ENCODE assay signal across 15 mouse cellular contexts in the genomic region with DNA sequence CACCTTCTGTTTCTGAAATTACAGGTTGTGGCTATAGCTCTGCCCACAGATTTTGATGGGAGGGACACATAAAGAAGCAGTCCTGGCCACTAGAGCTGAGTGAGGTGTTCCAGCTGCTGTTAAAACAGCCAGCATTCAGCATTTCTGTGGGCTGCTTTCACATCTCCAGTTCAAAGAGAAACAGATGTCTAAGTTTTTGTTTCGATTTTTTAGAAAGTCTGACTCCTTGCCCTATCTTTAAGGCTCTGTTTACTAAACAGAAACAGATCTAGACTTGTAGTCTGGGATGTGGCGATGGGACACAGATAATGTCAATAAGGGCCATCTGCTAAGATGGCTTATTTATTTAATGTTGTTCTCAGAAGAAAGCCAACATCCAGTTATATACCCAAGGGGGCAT. TPM values are rescaled to one million over a fixed set of nuclear protein-coding genes. Genes with fewer than 3 reads are reported as not detected.
DNase-seq lines count a peak whose midpoint lies in the region; ATAC-seq and TF ChIP-seq lines count a peak whose summit lies in the region.
"Had no signal": no experiment of that assay in that cellular context is flagged by ENCODE, and none has a peak within 500 bp of the region (broad histone marks: within the 10 kb centered on the region; RNA-seq: fewer than 3 reads in every experiment).

No protein-coding gene starts in this region.

- no peak for TF ChIP-seq POLR2A in heart, adult 2 months (IDR thresholded peaks at IDR 0.05; ENCODE audit: insufficient read depth, low read depth, low read length)
- TF ChIP-seq POLR2A in limb, embryonic 14.5 days (IDR thresholded peaks at IDR 0.05; ENCODE audit: borderline replicate concordance, extremely low read depth, insufficient read depth, insufficient read length), result no peak

- H3K9ac ChIP-seq in heart, adult 2 months (ENCODE audit: low read depth, low read length), result no peak overlapping the region
- no peak overlapping the region for H3K9ac ChIP-seq in heart, embryonic 11.5 days (ENCODE audit: low read depth, low read length)
- no peak overlapping the region for H3K9ac ChIP-seq in limb, embryonic 14.5 days (ENCODE audit: low read depth, low read length, severe bottlenecking)
- H3K9ac ChIP-seq: liver, embryonic 14.5 days; midbrain, embryonic 12.5 days; neural tube, embryonic 12.5 days had no signal

- no peaks in the 10 kb centered on the region for H3K27me3 ChIP-seq in heart, adult 2 months (ENCODE audit: control insufficient read depth, insufficient read depth, low read length)
- no peaks in the 10 kb centered on the region for H3K27me3 ChIP-seq in heart, embryonic 11.5 days (ENCODE audit: control insufficient read depth, insufficient read depth, low read length)
- no peaks in the 10 kb centered on the region for H3K27me3 ChIP-seq in limb, embryonic 14.5 days (ENCODE audit: control insufficient read depth, insufficient read depth, low read length)
- H3K27me3 ChIP-seq in limb, embryonic 10.5 days (ENCODE audit: low read depth, poor library complexity, severe bottlenecking), result no peaks in the 10 kb centered on the region
- H3K27me3 ChIP-seq: midbrain, embryonic 12.5 days; neural tube, embryonic 12.5 days had no signal

- TF ChIP-seq EP300 in heart, adult 2 months (IDR thresholded peaks at IDR 0.05; ENCODE audit: insufficient read depth, low read depth, low read length), result no peak

- H3K36me3 ChIP-seq in heart, adult 2 months (ENCODE audit: control insufficient read depth, insufficient read depth, low read length), result peaks cover 5% of the 10 kb centered on the region
- H3K36me3 ChIP-seq in heart, embryonic 11.5 days (ENCODE audit: control insufficient read depth, insufficient read depth, low read length), result peaks cover 3% of the 10 kb centered on the region; the same call in 1 of the 2 replicates
- H3K36me3 ChIP-seq in limb, embryonic 14.5 days (ENCODE audit: control insufficient read depth, insufficient read depth, low read length), result peaks cover 10% of the 10 kb centered on the region; the same call in 1 of the 2 replicates
- peaks cover 39% of the 10 kb centered on the region for H3K36me3 ChIP-seq in limb, embryonic 10.5 days
- H3K36me3 ChIP-seq: midbrain, embryonic 12.5 days; neural tube, embryonic 12.5 days had no signal

- no peak for DNase-seq in heart, adult 2 months
- DNase-seq in limb, embryonic 14.5 days (ENCODE audit: low spot score), result no peak
- DNase-seq in limb, embryonic 10.5 days (ENCODE audit: low spot score), result no peak
- DNase-seq in lung, postnatal 10 days, result peak; percentile 29
- no peak for DNase-seq in gastrocnemius, postnatal 25 days
- no peak for DNase-seq in left cerebral cortex, postnatal 36 days (ENCODE audit: low spot score in 2 of 2)
- DNase-seq: adrenal gland, postnatal 14 days; spleen, adult 18-20 months; thymus, adult 18-20 months had no signal

- peaks cover 2% of the 10 kb centered on the region for H3K4me1 ChIP-seq in heart, adult 2 months (ENCODE audit: control insufficient read depth, insufficient read depth, low read length)
- H3K4me1 ChIP-seq in heart, embryonic 11.5 days (ENCODE audit: control insufficient read depth, insufficient read depth, low read length), result no peaks in the 10 kb centered on the region
- H3K4me1 ChIP-seq in limb, embryonic 14.5 days (ENCODE audit: control insufficient read depth, insufficient read depth, low read length), result peaks cover 6% of the 10 kb centered on the region; the same call in 1 of the 2 replicates
- H3K4me1 ChIP-seq in limb, embryonic 10.5 days, result no peaks in the 10 kb centered on the region
- H3K4me1 ChIP-seq: midbrain, embryonic 12.5 days; neural tube, embryonic 12.5 days had no signal

- H3K27ac ChIP-seq in heart, adult 2 months, result peak overlapping the region; percentile 12; the same call in 1 of the 2 replicates
- no peak overlapping the region for H3K27ac ChIP-seq in heart, embryonic 11.5 days (ENCODE audit: low read depth, low read length)
- H3K27ac ChIP-seq in limb, embryonic 14.5 days (replicated peaks; ENCODE audit: low read depth, low read length), result no peak overlapping the region
- H3K27ac ChIP-seq in limb, embryonic 10.5 days, result no peak overlapping the region
- H3K27ac ChIP-seq: left cerebral cortex, adult 2 months; liver, embryonic 14.5 days; midbrain, embryonic 12.5 days; neural tube, embryonic 12.5 days had no signal

- H3K9me3 ChIP-seq in heart, embryonic 11.5 days (replicated peaks; ENCODE audit: control insufficient read depth, low read length), result no peaks in the 10 kb centered on the region
- H3K9me3 ChIP-seq in limb, embryonic 14.5 days (ENCODE audit: control insufficient read depth, low read length), result no peaks in the 10 kb centered on the region
- no peaks in the 10 kb centered on the region for H3K9me3 ChIP-seq in limb, embryonic 10.5 days (replicated peaks)
- H3K9me3 ChIP-seq: midbrain, embryonic 12.5 days; neural tube, embryonic 12.5 days had no signal

- H3K4me2 ChIP-seq in heart, embryonic 11.5 days, result no peak overlapping the region
- H3K4me2 ChIP-seq in limb, embryonic 14.5 days (replicated peaks; ENCODE audit: low read depth, low read length, severe bottlenecking), result no peak overlapping the region
- H3K4me2 ChIP-seq: midbrain, embryonic 12.5 days; neural tube, embryonic 12.5 days had no signal

- intact Hi-C loops in heart, adult 2 months (cut with DNase I), result no loop called here
- intact Hi-C loops in left cerebral cortex, postnatal 36 days (cut with DNase I), result no loop called here

- ATAC-seq in heart, embryonic 11.5 days (replicated peaks; ENCODE audit: insufficient number of reproducible peaks, low FRiP score, low TSS enrichment), result no peak
- ATAC-seq in limb, embryonic 14.5 days (ENCODE audit: low FRiP score, low read depth), result peak; percentile 26; the same call in 1 of the 2 replicates
- ATAC-seq in activated CD4-positive, CD25-positive, alpha-beta regulatory T cell, adult 4 months, result peak; percentile 38

- H3K79me2 ChIP-seq in heart, adult 2 months (replicated peaks; ENCODE audit: control insufficient read depth, insufficient read depth, low read length), result no peaks in the 10 kb centered on the region

- TF ChIP-seq CTCF in heart, adult 2 months (IDR thresholded peaks at IDR 0.05), result no peak

- H3K4me3 ChIP-seq in heart, adult 2 months, result no peak overlapping the region
- no peak overlapping the region for H3K4me3 ChIP-seq in heart, embryonic 11.5 days (ENCODE audit: low read depth, low read length)
- no peak overlapping the region for H3K4me3 ChIP-seq in limb, embryonic 14.5 days (replicated peaks; ENCODE audit: low read length)
- no peak overlapping the region for H3K4me3 ChIP-seq in limb, embryonic 10.5 days
- H3K4me3 ChIP-seq: left cerebral cortex, adult 2 months; midbrain, embryonic 12.5 days; neural tube, embryonic 12.5 days had no signal

- WGBS in heart, adult 2 months, result 51% methylated on average over 2 of the region's 2 CpGs
- 50% methylated on average over 2 of the region's 2 CpGs for WGBS in heart, embryonic 11.5 days (ENCODE audit: insufficient replicate concordance)
- WGBS in limb, embryonic 14.5 days, result 52% methylated on average over 2 of the region's 2 CpGs
- WGBS in limb, embryonic 10.5 days, result 70% methylated on average over 2 of the region's 2 CpGs

RNA-seq across cellular contexts. Expression of gene Nid1, which starts 54.8 kb away (rescaled TPM):
- 10 to 100 TPM; 55.5 to 59.9 TPM for total RNA-seq in heart, adult 2 months (2021)
- polyA plus RNA-seq in heart, adult 2 months (2012; rRNA removed), result 62.5 and 99.5 TPM in 2 replicates
- polyA plus RNA-seq in heart, embryonic 11.5 days (2014; fragmentation: Nextera tagmentation; extraction: Ambion mirVana), result 61.4 and 92.5 TPM in 2 replicates
- polyA plus RNA-seq in limb, embryonic 14.5 days (2012; rRNA removed), result 143 and 145 TPM in 2 replicates
- 104 and 108 TPM in 2 replicates for polyA plus RNA-seq in limb, embryonic 14.5 days (2014; fragmentation: Nextera tagmentation; extraction: Ambion mirVana)
- polyA plus RNA-seq in limb, embryonic 10.5 days (2016; fragmentation: Nextera tagmentation; extraction: Ambion mirVana), result 46.8 and 58.6 TPM in 2 replicates
- polyA plus RNA-seq in activated CD4-positive, CD25-positive, alpha-beta regulatory T cell, adult 4 months (2017; shearing (Covaris generic)), result not detected
- total RNA-seq in gastrocnemius, postnatal 25 days (2021), result 10 to 100 TPM; 76.3 to 99.2 TPM
- 1 to 10 TPM; 5.4 to 7.7 TPM for total RNA-seq in left cerebral cortex, postnatal 36 days (2021)

Comparison
In these comparisons a context has a peak if more than half of its experiments do, and no peak if none do; other contexts are left out.
1. RNA of gene Nid1, which starts 54.8 kb away (polyA plus RNA-seq): 104 to 145 TPM in limb, embryonic 14.5 days, 62.5 to 99.5 TPM in heart, adult 2 months, 61.4 to 92.5 TPM in heart, embryonic 11.5 days and 46.8 to 58.6 TPM in limb, embryonic 10.5 days; not detected in activated CD4-positive, CD25-positive, alpha-beta regulatory T cell, adult 4 months; every median in the first group is over 10 times any median in the second.